Mouse (Mus musculus): ENCODE data around the gene Usp26. TPM values are rescaled to one million over a fixed set of nuclear protein-coding genes. Genes with fewer than 3 reads are reported as not detected.

Gene Usp26
- total RNA-seq (2015) (not detected in 2 replicates), total RNA-seq (2017) (not detected in 2 replicates)

DNA sequence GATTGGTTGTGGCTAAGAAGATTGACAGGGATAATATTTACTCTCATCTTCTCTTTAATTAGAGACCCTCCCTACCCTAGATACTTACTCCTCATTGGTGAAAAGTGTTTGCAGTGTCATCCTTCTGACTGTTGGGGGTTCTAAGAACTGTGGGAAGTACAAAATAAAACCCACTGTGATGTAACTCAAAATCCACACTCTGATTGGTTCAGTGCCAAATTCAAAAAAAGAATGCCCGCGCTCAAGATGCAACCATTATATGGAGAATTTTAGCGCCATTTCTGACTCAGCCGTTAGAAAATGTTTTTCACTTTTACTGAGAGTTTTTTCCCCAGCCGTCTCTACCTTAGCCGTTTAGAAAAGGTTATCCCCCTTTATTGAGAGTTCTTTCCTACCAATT, at the start of gene Usp26:
Usp26 (minus strand) TSS at position 101 of the 400 bp plus-strand sequence.
- no peak for ATAC-seq (ENCODE audit: poor library complexity, severe bottlenecking)

DNA sequence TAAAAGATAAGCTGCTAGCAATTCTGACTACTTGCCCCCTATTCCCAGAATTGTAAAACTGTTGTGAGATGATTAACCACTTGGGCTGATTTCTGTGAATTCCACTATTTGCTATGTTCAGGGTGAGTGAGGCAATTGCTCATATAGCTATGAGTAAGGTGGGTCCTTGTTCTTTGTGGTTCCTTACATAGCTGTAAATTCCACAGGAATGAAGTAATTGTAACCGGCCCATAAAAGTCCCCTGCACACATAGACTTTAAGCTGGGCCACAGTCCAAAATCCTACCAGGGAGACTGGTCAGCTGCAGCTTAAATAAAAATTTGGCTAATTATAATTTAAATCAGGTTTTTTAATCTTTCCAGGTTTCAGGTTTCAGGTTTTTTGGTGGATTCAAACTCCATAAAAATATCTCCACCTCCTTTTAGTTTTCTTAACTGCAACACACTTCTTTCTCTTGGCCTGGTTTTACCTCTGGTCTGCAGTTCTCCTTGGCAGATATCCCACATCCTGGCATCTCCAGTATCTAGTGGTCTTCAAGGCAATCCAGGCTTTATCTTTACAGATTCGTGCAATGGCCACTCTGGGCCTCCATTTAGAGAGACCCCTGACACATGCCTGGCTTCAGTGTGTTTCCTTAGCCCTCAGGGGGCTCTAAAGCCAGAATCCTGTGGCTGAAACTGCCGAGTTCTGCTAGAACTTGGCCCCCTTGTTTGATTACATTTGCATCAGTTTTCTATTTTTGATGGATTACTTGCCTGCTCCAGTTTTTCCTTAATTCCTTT, 13.6 kb upstream of the Usp26 start:
- ATAC-seq (ENCODE audit: poor library complexity, severe bottlenecking): no peak

DNA sequence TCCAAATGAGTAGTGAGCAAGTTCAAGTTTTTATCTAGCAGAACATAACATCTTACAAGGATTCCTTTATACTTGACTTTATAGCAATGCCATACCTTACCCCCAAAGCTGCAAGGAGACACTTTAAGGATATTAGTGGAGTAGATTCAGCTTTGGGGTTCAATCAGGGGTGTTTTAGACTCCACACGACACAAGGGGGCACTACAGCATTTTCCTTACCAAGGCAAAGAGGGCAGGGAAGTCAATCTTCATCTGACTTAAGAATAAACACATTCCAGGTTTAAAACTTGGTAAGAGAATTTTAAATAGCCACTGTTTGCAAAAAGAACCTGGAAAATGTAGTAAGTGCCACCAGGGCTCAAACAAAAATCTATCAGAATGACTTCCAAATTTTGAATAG, 33.6 kb downstream of the Usp26 start:
- no peak for ATAC-seq (ENCODE audit: poor library complexity, severe bottlenecking)

DNA sequence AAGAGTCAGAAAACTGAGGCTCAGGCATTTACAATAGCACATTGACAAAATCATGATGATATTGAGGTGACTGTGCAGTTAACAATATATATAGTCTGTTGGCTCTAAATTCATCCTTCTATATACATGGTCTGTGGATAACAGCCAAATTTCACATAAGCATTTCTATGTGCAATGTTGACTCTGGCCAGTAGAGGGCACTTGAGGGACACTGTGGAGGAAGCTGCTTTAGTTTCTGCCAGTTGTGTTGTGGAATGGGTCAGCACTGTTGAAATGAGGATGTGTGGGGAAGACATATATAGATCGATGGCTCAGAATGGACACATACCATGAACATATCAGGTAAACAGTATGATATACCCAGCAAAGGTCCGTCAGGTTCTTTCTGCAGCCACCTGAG, 64.6 kb downstream of the Usp26 start:
- ATAC-seq (ENCODE audit: poor library complexity, severe bottlenecking): no peak

DNA sequence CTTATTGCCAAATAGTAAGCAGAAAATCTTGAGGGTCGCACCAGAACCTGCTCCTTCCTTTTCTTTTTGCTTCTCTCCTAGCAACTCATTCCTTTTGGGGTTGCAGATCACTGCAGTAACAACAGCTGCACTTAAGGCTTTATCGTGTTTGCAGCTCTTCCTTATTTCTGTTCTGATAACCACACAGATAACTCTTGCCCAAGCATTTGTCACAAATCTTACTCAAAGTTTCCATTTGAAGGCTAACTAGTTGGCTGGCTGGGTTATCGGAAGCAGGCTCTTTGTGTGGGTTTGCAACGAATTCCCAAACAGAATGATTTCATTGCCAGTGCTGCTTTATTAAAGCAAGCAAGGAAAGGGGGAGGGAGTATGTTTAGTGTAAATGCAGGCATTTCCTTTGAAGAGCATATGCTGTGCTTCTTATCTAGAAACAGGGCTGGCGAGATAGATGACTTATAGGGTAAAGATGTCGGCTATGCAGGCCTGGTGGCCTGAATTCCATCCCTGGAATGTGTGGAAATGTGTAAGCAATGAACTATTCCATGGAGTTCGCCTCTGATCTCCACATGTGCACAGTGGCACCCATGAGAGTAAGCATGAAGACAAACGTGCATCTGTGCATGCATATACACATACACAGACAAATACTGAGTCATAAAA, 86.8 kb downstream of the Usp26 start:
- ATAC-seq (ENCODE audit: poor library complexity, severe bottlenecking): no peak

DNA sequence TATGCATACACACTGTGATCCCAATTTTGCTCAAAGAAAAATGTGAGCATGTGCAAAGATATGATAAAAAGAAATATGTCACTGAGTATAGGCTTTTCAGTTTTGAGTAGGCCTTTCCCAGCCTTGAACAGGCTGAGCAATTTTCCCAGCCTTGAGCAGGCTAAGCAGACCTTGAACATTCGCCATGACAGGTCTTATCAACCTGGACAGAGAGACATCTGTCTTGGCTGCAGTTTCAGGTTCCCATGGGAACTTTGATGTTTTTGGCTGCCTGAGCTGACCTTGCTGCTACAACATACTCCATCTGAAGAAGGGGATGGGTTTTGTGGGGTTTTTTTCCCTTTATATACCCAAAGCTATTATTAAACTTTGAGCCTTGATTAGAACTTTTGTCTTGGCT, 88.0 kb downstream of the Usp26 start:
- no peak for ATAC-seq (ENCODE audit: poor library complexity, severe bottlenecking)

Other genes with a start within 250 kb of the Usp26 start
- not detected in 2 replicates for gene Hs6st2, start 119.4 kb downstream of the Usp26 start, total RNA-seq (2015)
- 0.16 TPM in 1 of 2 replicates, not detected in the other for gene Hs6st2, start 119.4 kb downstream of the Usp26 start, total RNA-seq (2017)
- not detected in 2 replicates for gene 1700080O16Rik, start 171.5 kb upstream of the Usp26 start, total RNA-seq (2015)
- not detected in 2 replicates for gene 1700080O16Rik, start 171.5 kb upstream of the Usp26 start, total RNA-seq (2017)

Measured in megakaryocyte, adult 5-6 weeks (primary cell).